Mouse (Mus musculus): ENCODE results near the gene Tmem98.

Gene Tmem98

DNA sequence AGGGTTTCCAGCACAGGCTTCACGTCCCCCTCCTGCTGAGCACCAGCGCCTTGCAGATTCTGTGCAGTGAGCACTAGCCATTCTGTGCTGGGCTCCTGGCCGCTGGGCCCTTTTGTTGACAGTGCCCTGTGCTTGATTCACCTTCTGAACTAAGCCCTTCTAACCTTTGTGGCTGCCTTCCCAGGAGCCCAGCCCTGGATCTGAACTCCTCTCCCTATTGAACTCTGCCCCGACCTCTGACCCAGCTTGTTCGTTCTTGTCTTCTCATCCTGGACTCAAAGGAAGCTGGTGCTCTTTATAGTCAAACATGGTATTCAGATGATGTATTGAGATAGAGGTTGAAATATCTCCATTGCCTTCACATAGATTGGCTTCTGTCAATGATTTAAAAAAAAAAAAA, 38.2 kb downstream of the Tmem98 start:
- in situ Hi-C loops (cut with MboI): no loop called here

DNA sequence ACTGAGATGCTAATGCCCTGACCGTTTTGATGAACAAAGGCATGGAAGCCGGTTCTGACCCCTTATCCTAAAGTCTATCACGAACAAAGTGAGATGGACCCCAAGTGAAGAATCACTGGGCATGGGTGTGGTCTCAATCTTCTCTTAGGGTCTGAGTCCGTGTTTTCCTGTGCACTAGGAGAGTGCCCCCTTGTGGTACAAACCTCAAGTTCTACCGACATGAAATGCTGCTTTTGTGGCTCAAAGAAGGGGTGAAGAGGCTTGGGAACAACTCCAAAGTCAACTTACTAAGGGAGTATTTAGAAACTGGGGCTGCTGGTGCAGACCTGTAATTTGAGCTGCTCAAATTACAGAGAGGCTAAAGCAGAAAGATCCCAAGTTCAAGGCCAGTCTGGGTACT, 41.9 kb downstream of the Tmem98 start:
- in situ Hi-C loops (cut with MboI): no loop called here

DNA sequence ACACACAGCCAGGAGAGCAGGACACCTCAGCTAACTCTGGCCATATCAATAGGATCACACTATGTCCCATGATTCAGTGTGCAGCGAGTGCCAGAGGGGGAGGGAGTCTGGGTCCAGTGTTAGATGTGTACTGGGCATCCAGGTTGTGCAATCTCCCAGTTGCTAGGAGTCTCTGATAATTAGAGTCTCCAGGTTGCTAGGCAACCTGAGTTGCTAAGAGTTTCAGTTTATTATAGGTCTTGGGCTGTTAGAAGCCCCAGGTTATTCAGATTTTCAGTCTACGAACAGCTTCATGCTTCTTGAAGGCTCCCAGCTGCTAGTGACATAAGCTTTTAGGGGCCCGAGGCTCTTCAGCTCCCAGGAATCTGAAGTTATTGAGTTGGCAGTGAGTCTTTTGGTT, 43.0 kb downstream of the Tmem98 start:
- in situ Hi-C loops (cut with MboI): no loop called here

DNA sequence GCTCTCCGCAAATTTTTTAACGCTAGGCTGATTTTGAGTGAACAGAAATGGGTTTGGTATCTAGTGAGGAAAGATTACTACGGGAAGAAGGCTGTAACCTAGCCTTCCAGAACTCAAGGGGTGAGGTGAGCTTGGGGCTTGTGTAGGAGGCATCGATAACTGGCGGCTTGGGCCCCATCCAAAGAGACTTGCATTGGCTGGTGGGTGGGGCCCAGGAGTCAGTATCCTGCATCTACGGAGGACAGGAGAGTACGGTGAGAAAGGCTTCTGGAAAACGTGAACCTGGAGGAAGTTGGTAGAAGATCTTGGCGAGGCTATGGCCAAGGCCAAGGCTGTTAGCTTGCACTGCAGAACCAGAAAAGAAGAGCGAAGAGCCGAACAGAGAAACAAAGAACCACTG, 44.5 kb downstream of the Tmem98 start:
- in situ Hi-C loops (cut with MboI): no loop called here

DNA sequence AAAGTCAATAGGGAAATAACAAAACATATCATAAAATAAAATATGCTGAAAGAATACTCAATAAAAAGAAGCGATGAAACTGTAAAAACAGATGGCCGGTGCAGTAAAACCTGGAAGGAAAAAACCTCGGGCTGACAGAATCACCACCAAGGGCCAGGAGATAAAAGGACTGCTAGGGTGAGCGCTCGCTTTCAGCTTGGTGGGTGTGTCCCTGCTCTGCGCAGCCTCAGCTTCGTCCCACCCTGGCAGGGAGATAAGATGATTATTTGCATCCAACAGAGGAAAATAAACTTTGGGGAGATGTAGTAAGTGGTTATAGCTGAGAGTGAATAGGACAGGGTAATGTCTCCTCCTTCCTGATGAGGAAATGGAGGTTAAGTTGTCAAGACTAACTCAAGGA, 44.9 kb downstream of the Tmem98 start:
- in situ Hi-C loops (cut with MboI): no loop called here

DNA sequence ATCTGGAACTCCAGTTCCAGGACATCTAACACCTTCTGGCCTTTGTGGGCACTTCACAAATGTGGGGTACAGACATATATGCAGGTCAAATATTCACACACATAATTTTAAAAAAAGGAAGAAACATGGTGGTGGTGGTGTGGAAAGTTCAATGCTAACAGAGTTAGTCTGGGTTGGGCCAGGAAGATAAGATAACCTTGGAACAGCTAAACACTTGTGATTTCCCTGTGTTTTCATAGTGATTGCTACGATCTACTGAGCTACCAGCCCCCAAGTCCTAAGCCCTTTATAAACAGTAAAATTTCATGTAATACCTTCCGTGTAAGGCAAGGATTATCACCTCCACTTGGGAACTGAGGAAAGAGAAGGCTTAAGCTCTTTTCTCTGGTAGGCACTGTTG, 46.9 kb downstream of the Tmem98 start:
- in situ Hi-C loops (cut with MboI): no loop called here

DNA sequence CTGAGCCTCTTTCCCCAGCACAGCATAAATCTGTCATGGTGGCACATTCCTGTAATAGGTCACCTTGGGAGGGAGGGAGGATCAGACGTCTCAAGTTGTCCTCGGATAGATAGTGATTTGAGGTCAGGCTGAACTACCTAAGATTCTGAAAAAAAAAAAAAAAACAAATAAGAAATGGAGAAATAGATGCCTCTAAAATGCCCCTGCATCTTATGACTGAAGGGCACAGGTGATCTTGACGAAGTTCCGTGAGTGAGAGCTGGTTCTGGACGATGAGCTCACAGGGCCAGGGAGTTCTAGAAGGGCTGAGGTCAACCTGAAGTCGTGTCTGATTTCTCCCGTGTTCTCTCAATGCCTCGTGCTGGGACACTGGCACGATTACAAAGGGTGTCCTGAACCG, 48.1 kb downstream of the Tmem98 start, which contains the start of gene Spaca3:
Gene Spaca3, plus strand, starts transcription at position 301 of the 400 bp plus-strand sequence.
- in situ Hi-C loops (cut with MboI): no loop called here

DNA sequence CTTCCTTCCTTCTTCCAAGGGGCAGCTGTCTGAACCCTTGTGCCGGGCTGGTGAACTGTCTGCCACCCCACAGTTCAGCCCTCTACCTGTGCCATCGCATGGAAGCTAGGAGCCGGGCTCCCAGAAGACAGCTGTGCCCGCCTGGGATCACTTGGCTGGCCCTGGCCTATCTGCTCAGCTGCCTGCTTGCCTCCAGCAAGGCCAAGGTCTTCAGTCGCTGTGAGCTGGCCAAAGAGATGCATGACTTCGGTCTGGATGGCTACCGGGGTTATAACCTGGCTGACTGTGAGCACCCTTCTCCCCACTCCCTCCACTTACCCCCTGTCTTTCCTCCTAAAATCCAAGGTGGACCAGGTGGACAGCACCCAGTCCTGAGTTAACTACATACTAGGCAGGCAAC, 53.0 kb downstream of the Tmem98 start:
- in situ Hi-C loops (cut with MboI): no loop called here

DNA sequence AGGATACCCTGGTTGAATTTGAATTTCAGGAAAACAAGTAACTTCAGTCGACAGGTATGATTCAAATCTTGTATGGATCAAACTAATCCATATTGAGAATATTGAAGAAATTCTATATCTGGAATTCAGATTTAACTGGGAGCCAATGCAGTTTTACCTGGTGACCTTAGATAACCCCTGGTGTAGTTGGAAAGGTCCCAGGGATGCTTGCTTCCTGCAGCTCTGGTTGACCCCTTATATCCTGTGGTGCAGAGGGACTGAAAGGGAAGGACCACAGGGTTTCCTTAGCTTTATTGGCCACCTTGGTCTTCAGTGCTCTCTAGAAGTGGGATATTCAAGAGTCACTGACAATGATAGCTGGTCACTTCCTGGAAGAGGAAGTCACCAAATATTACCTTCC, 58.1 kb downstream of the Tmem98 start:
- in situ Hi-C loops (cut with MboI): no loop called here

All from mature B cell (primary cell).